Mouse (Mus musculus) ovary, postnatal 14 days (tissue): ENCODE measurements around the gene Gcnt2.

Experiments
- DNase-seq: peaks from one replicate; pipeline ENCODE4 v3.0.0; 2022; ENCODE audit warnings: low spot score

The Gcnt2 gene

DNA sequence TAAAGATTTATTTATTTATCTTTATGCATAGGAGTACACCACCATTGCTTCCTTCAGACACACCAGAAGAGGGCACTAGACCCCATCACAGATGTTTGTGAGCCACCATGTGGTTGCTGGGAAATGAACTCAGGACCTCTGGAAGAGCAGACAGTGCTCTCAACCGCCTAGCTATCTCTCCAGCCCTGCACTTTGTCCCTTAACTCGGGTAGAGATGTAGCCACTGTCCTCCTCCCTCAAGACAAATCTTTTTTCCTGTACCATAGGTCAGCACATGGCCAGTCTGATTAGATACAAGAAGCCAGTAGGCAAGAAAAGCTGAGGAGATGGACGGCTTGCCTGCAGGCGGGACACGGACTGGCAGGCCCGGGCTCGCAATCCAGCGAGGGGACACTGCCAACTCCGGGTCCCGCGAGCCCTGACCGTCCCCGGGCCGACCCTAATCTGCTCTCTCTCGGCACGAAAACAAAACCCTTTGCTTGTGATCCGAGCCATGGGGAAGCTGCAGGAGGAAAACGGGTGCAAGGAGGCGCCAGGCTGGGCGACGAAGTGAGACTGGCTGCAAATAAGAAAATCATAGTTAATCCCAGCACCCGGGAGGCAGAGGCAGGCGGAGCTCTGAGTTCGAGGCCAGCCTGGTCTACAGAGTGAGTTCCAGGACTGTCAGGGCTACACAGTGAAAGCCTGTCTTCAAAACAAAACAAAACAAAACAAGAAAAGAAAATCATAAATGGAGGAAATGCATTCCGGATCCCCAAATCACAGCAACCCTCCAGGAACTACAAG is 140.8 kb downstream of the Gcnt2 start:
- DNase-seq: peak; percentile 37

DNA sequence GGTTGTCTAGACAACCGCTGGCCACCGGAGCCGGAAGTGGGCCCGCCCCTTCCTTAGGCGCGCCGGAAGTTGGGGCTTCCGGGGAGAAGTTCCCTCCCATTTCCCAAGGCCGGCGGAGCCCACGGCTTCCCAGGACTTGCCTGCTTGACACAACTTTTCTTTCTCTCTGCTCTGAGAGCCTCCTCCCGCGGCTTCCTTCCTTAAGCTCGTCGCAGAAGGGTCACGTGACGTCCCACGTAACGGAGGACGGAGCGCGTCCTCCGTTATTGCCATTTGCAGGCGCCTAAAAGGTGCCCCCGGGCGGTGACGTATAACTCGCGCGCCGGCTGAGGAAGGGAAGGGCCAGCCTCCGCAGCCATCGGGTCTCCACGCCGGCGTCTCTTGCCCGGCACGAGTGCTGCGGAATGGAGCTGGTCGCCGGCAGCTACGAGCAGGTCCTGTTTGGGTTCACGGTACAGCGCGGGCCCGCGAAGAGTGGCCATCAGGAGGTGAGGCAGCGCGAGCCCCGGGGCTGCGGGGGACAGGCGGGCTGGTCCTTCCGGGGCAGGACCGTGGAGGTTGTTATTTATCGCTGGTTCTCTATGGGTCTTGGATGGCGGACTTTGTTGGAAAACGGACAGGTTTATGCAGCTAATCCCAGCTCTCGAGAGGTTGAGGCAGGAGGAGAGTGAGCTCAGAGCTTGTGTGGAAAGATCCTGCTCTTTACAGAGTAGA is 141.5 kb downstream of the Gcnt2 start, which contains the start of gene Pak1ip1:
Gene Pak1ip1, plus strand, starts transcription at position 98 of the 714 bp plus-strand sequence.
- DNase-seq: peak; percentile 90

DNA sequence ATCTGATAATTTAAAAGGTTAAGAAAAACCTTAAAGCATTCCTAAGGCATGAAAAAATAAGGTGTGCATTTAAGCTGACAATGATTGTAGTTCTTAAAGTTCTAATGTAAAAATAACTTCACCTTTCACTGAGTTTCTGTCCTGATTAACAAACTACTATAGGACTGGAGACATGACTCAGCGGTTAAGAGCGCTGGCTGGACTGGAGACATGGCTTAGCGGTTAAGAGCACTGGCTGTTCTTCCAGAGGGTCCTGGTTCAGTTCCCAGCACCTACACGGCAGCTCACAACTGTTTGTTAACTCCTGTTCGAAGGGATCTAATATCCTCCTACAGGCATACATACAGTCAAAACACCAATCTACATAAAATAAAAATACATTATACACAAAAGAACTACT is 142.4 kb downstream of the Gcnt2 start:
- no peak for DNase-seq

DNA sequence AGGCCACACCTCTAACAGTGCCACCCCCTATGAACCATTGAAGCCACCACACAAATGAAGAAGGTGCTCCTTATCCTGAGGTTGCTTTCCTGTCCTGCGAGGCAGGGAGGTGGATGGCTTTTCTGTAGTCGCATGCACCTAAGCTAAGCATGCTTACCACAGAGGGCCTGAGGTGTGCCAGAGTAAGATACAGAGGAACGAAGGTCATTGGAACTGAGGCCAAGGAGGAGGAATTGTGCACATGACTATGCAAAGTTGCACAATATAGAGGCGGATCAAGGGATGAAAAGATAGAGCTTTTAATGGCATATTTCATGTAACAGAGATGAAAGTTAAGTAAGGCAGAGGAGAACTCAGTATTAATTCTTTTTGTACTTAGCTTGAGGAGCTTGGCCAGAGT is 146.7 kb downstream of the Gcnt2 start:
- DNase-seq: no peak

DNA sequence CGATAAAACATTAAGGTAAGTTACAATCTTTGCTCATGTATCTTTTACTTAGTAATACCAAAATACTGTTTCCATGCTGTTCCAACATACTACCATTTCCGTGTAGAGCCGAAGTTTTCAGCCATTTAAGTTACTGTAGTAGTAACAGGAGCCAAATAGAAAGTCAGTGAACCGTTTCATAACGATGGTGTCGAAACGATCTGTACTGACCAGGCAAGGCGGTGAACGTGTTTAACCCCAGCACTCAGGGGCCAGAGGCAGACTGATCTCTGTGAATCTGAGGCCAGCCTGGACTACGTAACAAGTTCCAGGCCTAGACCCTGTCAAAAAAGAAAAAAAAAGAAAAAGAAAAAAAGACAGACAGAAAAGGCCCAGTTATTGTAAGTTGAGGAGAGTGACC is 148.7 kb downstream of the Gcnt2 start:
- DNase-seq: no peak

DNA sequence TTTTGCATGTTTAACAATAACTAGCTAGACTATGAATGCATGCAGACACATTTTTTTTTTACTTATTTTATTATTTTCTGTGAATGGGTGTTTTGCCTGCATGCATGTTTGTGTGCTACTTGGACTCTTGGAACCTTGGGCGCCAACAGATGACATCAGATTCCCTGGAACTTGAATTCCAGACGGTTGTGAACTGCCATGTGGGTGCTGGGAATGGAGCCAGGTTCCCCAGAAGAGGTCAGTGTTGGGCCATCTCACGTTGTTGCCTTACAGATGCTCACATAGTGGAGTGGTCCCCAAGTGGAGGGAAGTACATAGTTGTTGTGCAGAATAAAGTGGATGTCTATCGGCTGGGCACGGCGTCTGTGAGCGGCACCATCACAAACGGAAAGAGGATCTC is 149.4 kb downstream of the Gcnt2 start:
- DNase-seq: no peak
